Mouse (Mus musculus) macrophage (primary cell): Measurements from ENCODE around the gene Tnik. TPM values are rescaled to one million over a fixed set of nuclear protein-coding genes. Genes with fewer than 3 reads are reported as not detected.

Source experiments
- H3K27ac ChIP-seq: fragments of 350-480 bp; formaldehyde crosslinking; 2 replicates; pipeline ENCODE4 v1.9.0; 2021
- H3K36me3 ChIP-seq: fragments of 350-480 bp; formaldehyde crosslinking; 2 replicates; pipeline ENCODE4 v1.9.0; 2021; ENCODE audit errors: inconsistent target
- H3K4me3 ChIP-seq: fragments of 350-480 bp; formaldehyde crosslinking; 2 replicates; pipeline ENCODE4 v1.9.0; 2021; ENCODE audit errors: inconsistent target
- H3K79me2 ChIP-seq: fragments of 350-480 bp; formaldehyde crosslinking; 2 replicates; pipeline ENCODE4 v1.9.0; 2021; ENCODE audit errors: inconsistent target
- WGBS: methylation state at CpG from one replicate; pipeline ENCODE4 v1.1.7; 2026; ENCODE audit warnings: inconsistent platforms; ENCODE audit not compliant: missing documents; 5-methylcytosine and 5-hydroxymethylcytosine counted together
- polyA plus RNA-seq: library from polyadenylated mRNA; stranded (reverse); fragments of 250-400 nt; gene quantifications from 3 replicates; pipeline ENCODE4 v1.2.4, GENCODE M21; 2018; ENCODE audit warnings: inconsistent platforms

The Tnik gene
- polyA plus RNA-seq, 1 experiment from 2014 or later = 0.20 TPM

GRCm38 (mm10) chr3:28561408-28561807, 298.4 kb downstream of the Tnik start:
- 92% methylated on average over 3 of the region's 4 CpGs for WGBS
- H3K27ac ChIP-seq = no peak overlapping the region
- H3K79me2 ChIP-seq = no peaks in the 10 kb centered on the region
- H3K36me3 ChIP-seq = no peaks in the 10 kb centered on the region
- no peak overlapping the region for H3K4me3 ChIP-seq

- Histone ChIP-seq H3K79me2 (no peaks in the 10 kb centered on the region), H3K4me3 (no peak overlapping the region), H3K27ac (no peak overlapping the region), H3K36me3 (no peaks in the 10 kb centered on the region)
- WGBS = 64% methylated on average over 10 of the region's 10 CpGs
Measured at GRCm38 (mm10) chr3:28562612-28563332, 299.8 kb downstream of the Tnik start.

GRCm38 (mm10) chr3:28564370-28565357, 301.6 kb downstream of the Tnik start:
- Histone ChIP-seq H3K36me3 (no peaks in the 10 kb centered on the region), H3K79me2 (no peaks in the 10 kb centered on the region), H3K27ac (no peak overlapping the region), H3K4me3 (no peak overlapping the region)
- WGBS = 64% methylated on average over 12 of the region's 12 CpGs

GRCm38 (mm10) chr3:28577301-28577700, 314.3 kb downstream of the Tnik start:
- H3K79me2 ChIP-seq = no peaks in the 10 kb centered on the region
- H3K36me3 ChIP-seq = no peaks in the 10 kb centered on the region
- H3K4me3 ChIP-seq = no peak overlapping the region
- H3K27ac ChIP-seq = no peak overlapping the region
- 95% methylated on average over 15 of the region's 15 CpGs for WGBS

GRCm38 (mm10) chr3:28578950-28579615, 316.1 kb downstream of the Tnik start:
- Histone ChIP-seq H3K79me2 (no peaks in the 10 kb centered on the region), H3K36me3 (no peaks in the 10 kb centered on the region)
- WGBS = 93% methylated on average over 18 of the region's 18 CpGs

GRCm38 (mm10) chr3:28585750-28586465, 322.9 kb downstream of the Tnik start:
- Histone ChIP-seq H3K4me3 (no peak overlapping the region), H3K36me3 (no peaks in the 10 kb centered on the region), H3K79me2 (no peaks in the 10 kb centered on the region), H3K27ac (no peak overlapping the region)
- 80% methylated on average over 9 of the region's 9 CpGs for WGBS

More at GRCm38 (mm10) chr3:28578950-28579615, 316.1 kb downstream of the Tnik start:
- no peak overlapping the region for H3K27ac ChIP-seq
- no peak overlapping the region for H3K4me3 ChIP-seq

- Histone ChIP-seq H3K27ac (no peak overlapping the region), H3K4me3 (no peak overlapping the region), H3K36me3 (no peaks in the 10 kb centered on the region), H3K79me2 (no peaks in the 10 kb centered on the region)
- WGBS = 87% methylated on average over 4 of the region's 5 CpGs
Measured at GRCm38 (mm10) chr3:28587808-28588207, 324.8 kb downstream of the Tnik start.

- Histone ChIP-seq H3K36me3 (no peaks in the 10 kb centered on the region), H3K4me3 (no peak overlapping the region), H3K79me2 (no peaks in the 10 kb centered on the region), H3K27ac (no peak overlapping the region)
- WGBS = 93% methylated on average over 7 of the region's 7 CpGs
Measured at GRCm38 (mm10) chr3:28591345-28591744, 328.3 kb downstream of the Tnik start.

- H3K27ac ChIP-seq = no peak overlapping the region
- no peaks in the 10 kb centered on the region for H3K79me2 ChIP-seq
- WGBS = 96% methylated on average over 16 of the region's 16 CpGs
- no peak overlapping the region for H3K4me3 ChIP-seq
- no peaks in the 10 kb centered on the region for H3K36me3 ChIP-seq
Measured at GRCm38 (mm10) chr3:28593922-28594321, 330.9 kb downstream of the Tnik start.

GRCm38 (mm10) chr3:28599476-28599875, 336.5 kb downstream of the Tnik start:
- Histone ChIP-seq H3K79me2 (no peaks in the 10 kb centered on the region), H3K36me3 (no peaks in the 10 kb centered on the region), H3K27ac (no peak overlapping the region), H3K4me3 (no peak overlapping the region)
- WGBS = 100% methylated on average over 2 of the region's 2 CpGs

GRCm38 (mm10) chr3:28606741-28607140, 343.7 kb downstream of the Tnik start:
- H3K79me2 ChIP-seq = no peaks in the 10 kb centered on the region
- H3K4me3 ChIP-seq = no peak overlapping the region
- H3K36me3 ChIP-seq = no peaks in the 10 kb centered on the region
- WGBS = 89% methylated on average over 1 of the region's 1 CpGs
- no peak overlapping the region for H3K27ac ChIP-seq

- Histone ChIP-seq H3K4me3 (no peak overlapping the region), H3K79me2 (no peaks in the 10 kb centered on the region), H3K36me3 (no peaks in the 10 kb centered on the region), H3K27ac (no peak overlapping the region)
- WGBS = 83% methylated on average over 5 of the region's 5 CpGs
Measured at GRCm38 (mm10) chr3:28612330-28612729, 349.3 kb downstream of the Tnik start.

GRCm38 (mm10) chr3:28616386-28616785, 353.4 kb downstream of the Tnik start:
- no peak overlapping the region for H3K27ac ChIP-seq
- WGBS = 91% methylated on average over 1 of the region's 1 CpGs
- no peaks in the 10 kb centered on the region for H3K36me3 ChIP-seq
- H3K4me3 ChIP-seq = no peak overlapping the region
- H3K79me2 ChIP-seq = no peaks in the 10 kb centered on the region

- no peak overlapping the region for H3K27ac ChIP-seq
- H3K36me3 ChIP-seq = no peaks in the 10 kb centered on the region
- 97% methylated on average over 5 of the region's 5 CpGs for WGBS
- no peaks in the 10 kb centered on the region for H3K79me2 ChIP-seq
- no peak overlapping the region for H3K4me3 ChIP-seq
Measured at GRCm38 (mm10) chr3:28617008-28617627, 354.1 kb downstream of the Tnik start.
